Mouse (Mus musculus) myocyte (in vitro differentiated cells): ENCODE measurements around the gene Stk10. TPM values are rescaled to one million over a fixed set of nuclear protein-coding genes. Genes with fewer than 3 reads are reported as not detected.
A peak's percentile ranks its signal among the peaks of the same experiment; 100 is the strongest.

ENCODE experiments used
- H3K27me3 ChIP-seq: one replicate; pipeline ENCODE4 v1.6.1; 2011; ENCODE audit not compliant: control insufficient read depth, insufficient read depth, insufficient read length
- H3K36me3 ChIP-seq: one replicate; pipeline ENCODE4 v1.6.1; 2011; ENCODE audit not compliant: control insufficient read depth, insufficient read depth
- H3K4me2 ChIP-seq: one replicate; pipeline ENCODE4 v1.6.1; 2011; ENCODE audit warnings: low read depth, control low read depth
- H3K4me3 ChIP-seq: one replicate; pipeline ENCODE4 v1.5.1; 2011; ENCODE audit warnings: mild to moderate bottlenecking, control low read depth, moderate library complexity
- H3K79me2 ChIP-seq: one replicate; pipeline ENCODE4 v1.6.1; 2011; ENCODE audit not compliant: control insufficient read depth, insufficient read depth
- H3ac ChIP-seq: one replicate; pipeline ENCODE4 v1.6.1; 2011; ENCODE audit not compliant: control insufficient read depth, insufficient read length
- CEBPB ChIP-seq: IDR thresholded peaks from 2 replicates; pipeline ENCODE4 v1.6.1; 2011; ENCODE audit warnings: mild to moderate bottlenecking, moderate library complexity; ENCODE audit not compliant: poor library complexity, insufficient read depth, severe bottlenecking
- E2F4 ChIP-seq: IDR thresholded peaks from one replicate; pipeline ENCODE4 v1.6.1; 2011; ENCODE audit warnings: mild to moderate bottlenecking, control low read depth, moderate library complexity; ENCODE audit not compliant: insufficient read depth
- MAX ChIP-seq: IDR thresholded peaks from one replicate; pipeline ENCODE4 v1.6.1; 2011; ENCODE audit warnings: low read depth, mild to moderate bottlenecking, control low read depth
- MYOD1 ChIP-seq, 3 experiments: IDR thresholded peaks; one replicate each; pipeline ENCODE4 v1.6.1; 2011; ENCODE audit warnings: control low read depth in 2 of 3, low read depth in 2 of 3, mild to moderate bottlenecking in 2 of 3, moderate library complexity in 1 of 3; ENCODE audit not compliant: insufficient read length in 2 of 3, control insufficient read depth in 1 of 3
- MYOG ChIP-seq, 3 experiments: IDR thresholded peaks; one replicate each; pipeline ENCODE4 v1.6.1; 2011; ENCODE audit warnings: control low read depth in 2 of 3, low read depth in 2 of 3, mild to moderate bottlenecking in 2 of 3; ENCODE audit not compliant: insufficient read length in 2 of 3, control insufficient read depth in 1 of 3, insufficient read depth in 1 of 3
- POLR2A ChIP-seq: IDR thresholded peaks from one replicate; pipeline ENCODE4 v1.6.1; 2011; ENCODE audit warnings: low read depth, mild to moderate bottlenecking, control low read depth, moderate library complexity; ENCODE audit not compliant: insufficient read length
- POLR2AphosphoS2 ChIP-seq: IDR thresholded peaks from one replicate; pipeline ENCODE4 v1.6.1; 2011; ENCODE audit warnings: low read depth, control low read depth; ENCODE audit not compliant: insufficient read length
- REST ChIP-seq: IDR thresholded peaks from one replicate; pipeline ENCODE4 v1.6.1; 2011; ENCODE audit warnings: mild to moderate bottlenecking, control low read depth, moderate library complexity; ENCODE audit not compliant: insufficient read depth, insufficient read length
- SRF ChIP-seq: IDR thresholded peaks from one replicate; pipeline ENCODE4 v1.6.1; 2011; ENCODE audit warnings: low read depth; ENCODE audit not compliant: control insufficient read depth, insufficient read length
- TCF12 ChIP-seq: IDR thresholded peaks from one replicate; pipeline ENCODE4 v1.6.1; 2011; ENCODE audit warnings: mild to moderate bottlenecking, control low read depth; ENCODE audit not compliant: poor library complexity, insufficient read depth, severe bottlenecking
- TCF3 ChIP-seq: IDR thresholded peaks from one replicate; pipeline ENCODE4 v1.6.1; 2011; ENCODE audit warnings: low read depth, control low read depth; ENCODE audit not compliant: insufficient read length
- USF1 ChIP-seq: IDR thresholded peaks from one replicate; pipeline ENCODE4 v1.6.1; 2011; ENCODE audit warnings: low read depth, mild to moderate bottlenecking, control low read depth, moderate library complexity
- polyA plus RNA-seq: library from polyadenylated mRNA; unstranded; fragments of >200 nt; fragmentation: generic; extraction: Trizol; gene quantifications from one replicate; pipeline ENCODE4 v1.2.1, GENCODE M21; 2012; ENCODE audit warnings: missing spikeins

Stk10 gene
- polyA plus RNA-seq, 1 experiment = 7.1 TPM

- no peak overlapping the region for H3K4me3 ChIP-seq
- H3K27me3 ChIP-seq = no peaks in the 10 kb centered on the region
- H3K79me2 ChIP-seq = no peaks in the 10 kb centered on the region
- no peaks in the 10 kb centered on the region for H3K36me3 ChIP-seq
- H3K4me2 ChIP-seq = no peak overlapping the region
- TF ChIP-seq USF1 (no peak), MAX (no peak), REST (no peak), CEBPB (no peak), MYOD1 (IDR thresholded peaks at IDR 0.05; ENCODE audit: control insufficient read depth in 1 of 3, insufficient read length in 2 of 3, low read depth in 2 of 3) (no peak), SRF (no peak), TCF12 (no peak), TCF3 (no peak), POLR2A (no peak), MYOG (IDR thresholded peaks at IDR 0.05; ENCODE audit: control insufficient read depth in 1 of 3, insufficient read depth in 1 of 3, insufficient read length in 2 of 3, low read depth in 2 of 3) (no peak)
- no peak overlapping the region for H3ac ChIP-seq
Measured at GRCm38 (mm10) chr11:32626079-32626478, 93.0 kb downstream of the Stk10 start.

- TF ChIP-seq MYOD1 (IDR thresholded peaks at IDR 0.05; ENCODE audit: control insufficient read depth in 1 of 3, insufficient read length in 2 of 3, low read depth in 2 of 3) = peak in 2 of 3 experiments; percentile 19 to 30
- no peak for TF ChIP-seq POLR2AphosphoS2
- TF ChIP-seq TCF3 = no peak
- TF ChIP-seq SRF = no peak
- TF ChIP-seq MAX = no peak
- no peak overlapping the region for H3K4me2 ChIP-seq
- no peaks in the 10 kb centered on the region for H3K27me3 ChIP-seq
- H3K36me3 ChIP-seq = no peaks in the 10 kb centered on the region
- no peaks in the 10 kb centered on the region for H3K79me2 ChIP-seq
- H3ac ChIP-seq = no peak overlapping the region
- no peak overlapping the region for H3K4me3 ChIP-seq
Measured at GRCm38 (mm10) chr11:32627900-32628299, 94.8 kb downstream of the Stk10 start.

GRCm38 (mm10) chr11:32629713-32630211, 96.7 kb downstream of the Stk10 start:
- H3K36me3 ChIP-seq = no peaks in the 10 kb centered on the region
- no peak overlapping the region for H3K4me3 ChIP-seq
- H3ac ChIP-seq = no peak overlapping the region
- no peaks in the 10 kb centered on the region for H3K27me3 ChIP-seq
- TF ChIP-seq MAX (no peak), MYOD1 (IDR thresholded peaks at IDR 0.05; ENCODE audit: control insufficient read depth in 1 of 3, insufficient read length in 2 of 3, low read depth in 2 of 3) (peak in 1 of 3 experiments; percentile 6), MYOG (IDR thresholded peaks at IDR 0.05; ENCODE audit: control insufficient read depth in 1 of 3, insufficient read depth in 1 of 3, insufficient read length in 2 of 3, low read depth in 2 of 3) (peak in 1 of 3 experiments; percentile 14)
- H3K4me2 ChIP-seq = no peak overlapping the region
- no peaks in the 10 kb centered on the region for H3K79me2 ChIP-seq

DNA sequence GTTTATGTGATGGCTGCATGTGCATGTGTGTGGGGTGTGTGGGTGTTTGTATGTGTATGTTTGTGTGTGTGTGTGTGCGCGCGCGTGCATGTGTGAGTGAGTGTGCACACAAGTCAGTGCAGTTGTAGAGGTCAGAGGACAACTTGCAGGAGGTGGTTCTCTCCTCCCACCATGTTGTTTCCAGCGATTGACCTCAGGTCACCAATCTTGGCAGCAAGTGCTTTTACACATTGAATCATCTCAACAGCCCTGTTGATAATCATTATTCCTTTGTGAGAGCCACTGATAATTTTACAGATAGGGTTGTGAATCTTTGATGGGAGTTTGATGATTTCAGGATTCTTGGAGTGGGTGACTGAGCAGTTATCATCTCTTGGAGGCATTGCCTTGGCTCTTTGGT, 99.6 kb downstream of the Stk10 start:
- Histone ChIP-seq H3K79me2 (no peaks in the 10 kb centered on the region), H3ac (no peak overlapping the region)
- TF ChIP-seq CEBPB = no peak
- TF ChIP-seq SRF = no peak
- TF ChIP-seq POLR2AphosphoS2 = no peak
- TF ChIP-seq MYOG (IDR thresholded peaks at IDR 0.05; ENCODE audit: control insufficient read depth in 1 of 3, insufficient read depth in 1 of 3, insufficient read length in 2 of 3, low read depth in 2 of 3) = no peak
- no peak for TF ChIP-seq MAX
- no peak for TF ChIP-seq TCF3
- TF ChIP-seq POLR2A = no peak
- TF ChIP-seq REST = no peak
- TF ChIP-seq USF1 = no peak
- no peak for TF ChIP-seq MYOD1 (IDR thresholded peaks at IDR 0.05; ENCODE audit: control insufficient read depth in 1 of 3, insufficient read length in 2 of 3, low read depth in 2 of 3)
- TF ChIP-seq TCF12 = no peak
- no peak for TF ChIP-seq E2F4

DNA sequence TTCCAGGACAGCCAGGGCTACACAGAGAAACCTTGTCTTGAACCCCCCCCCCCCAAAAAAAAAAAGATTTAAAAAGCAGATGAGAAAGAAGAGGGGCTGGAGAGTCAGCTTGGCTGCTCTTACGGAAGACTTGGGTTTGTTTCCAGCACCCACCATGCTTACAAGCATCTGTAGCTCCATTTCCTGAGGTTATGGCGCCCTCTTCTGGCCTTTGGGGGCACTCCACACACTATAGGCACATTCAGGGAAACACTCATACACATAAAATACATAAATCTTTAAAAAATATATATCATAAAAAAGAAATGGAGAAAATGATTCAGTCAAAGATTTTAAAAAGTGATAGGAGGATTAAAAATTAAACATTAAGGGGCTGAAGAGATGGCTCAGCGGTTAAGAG, 100.4 kb downstream of the Stk10 start:
- no peak overlapping the region for H3K4me2 ChIP-seq
- no peaks in the 10 kb centered on the region for H3K79me2 ChIP-seq
- TF ChIP-seq TCF12 = no peak
- TF ChIP-seq MAX = no peak
- TF ChIP-seq REST = no peak
- no peaks in the 10 kb centered on the region for H3K36me3 ChIP-seq
- no peak overlapping the region for H3K4me3 ChIP-seq
- H3K27me3 ChIP-seq = no peaks in the 10 kb centered on the region
- H3ac ChIP-seq = no peak overlapping the region

More for the DNA sequence above, 99.6 kb downstream of the Stk10 start:
- no peaks in the 10 kb centered on the region for H3K36me3 ChIP-seq
- no peak overlapping the region for H3K4me3 ChIP-seq
- H3K4me2 ChIP-seq = no peak overlapping the region
- no peaks in the 10 kb centered on the region for H3K27me3 ChIP-seq

GRCm38 (mm10) chr11:32634143-32634542, 101.0 kb downstream of the Stk10 start:
- H3K4me2 ChIP-seq = no peak overlapping the region
- H3K4me3 ChIP-seq = no peak overlapping the region
- TF ChIP-seq MAX (no peak), REST (no peak), USF1 (no peak), POLR2AphosphoS2 (no peak), MYOD1 (IDR thresholded peaks at IDR 0.05; ENCODE audit: control insufficient read depth in 1 of 3, insufficient read length in 2 of 3, low read depth in 2 of 3) (no peak)
- no peaks in the 10 kb centered on the region for H3K79me2 ChIP-seq
- H3K27me3 ChIP-seq = no peaks in the 10 kb centered on the region
- no peak overlapping the region for H3ac ChIP-seq
- no peaks in the 10 kb centered on the region for H3K36me3 ChIP-seq
